Mouse (Mus musculus) lung, postnatal 0 days (tissue): ENCODE data around the gene Sumo3. TPM values are rescaled to one million over a fixed set of nuclear protein-coding genes. Genes with fewer than 3 reads are reported as not detected.

Experiments
- ATAC-seq: fragments of 200-750 bp; cut with Nextera tagmentation; 2 replicates; pipeline ENCODE4 v1.8.0; 2017; ENCODE audit warnings: moderate library complexity
- DNase-seq: peaks from one replicate; pipeline ENCODE4 v3.0.0-alpha.2; 2016; ENCODE audit warnings: low spot score
- H3K27ac ChIP-seq: fragments of 300-500 bp; sonication (generic); 2 replicates; pipeline ENCODE4 v1.5.1; 2014; ENCODE audit warnings: antibody characterized with exemption, mild to moderate bottlenecking, low read length, mixed read lengths
- H3K27me3 ChIP-seq: fragments of 300-500 bp; sonication (generic); replicated peaks from 2 replicates; pipeline ENCODE4 v1.6.1; 2014; ENCODE audit warnings: low read length, mixed read lengths; ENCODE audit not compliant: insufficient read depth
- H3K36me3 ChIP-seq: fragments of 300-500 bp; sonication (generic); 2 replicates; pipeline ENCODE4 v1.6.1; 2014; ENCODE audit warnings: low read length, mixed read lengths; ENCODE audit not compliant: insufficient read depth
- H3K4me1 ChIP-seq: fragments of 300-500 bp; sonication (generic); 2 replicates; pipeline ENCODE4 v1.6.1; 2014; ENCODE audit warnings: antibody characterized with exemption, low read depth, low read length, mixed read lengths; ENCODE audit not compliant: insufficient read depth
- H3K4me2 ChIP-seq: fragments of 300-500 bp; sonication (generic); replicated peaks from 2 replicates; pipeline ENCODE4 v1.6.1; 2014; ENCODE audit warnings: low read depth, mild to moderate bottlenecking, low read length, moderate library complexity, mixed read lengths
- H3K4me3 ChIP-seq: fragments of 300-500 bp; sonication (generic); 2 replicates; pipeline ENCODE4 v1.5.1; 2014; ENCODE audit warnings: low read depth, low read length
- H3K9ac ChIP-seq: fragments of 300-500 bp; sonication (generic); replicated peaks from 2 replicates; pipeline ENCODE4 v1.6.1; 2014; ENCODE audit warnings: low read depth, mild to moderate bottlenecking
- H3K9me3 ChIP-seq: fragments of 300-500 bp; sonication (generic); 2 replicates; pipeline ENCODE4 v1.6.1; 2016; ENCODE audit warnings: low read length, mixed read lengths
- CTCF ChIP-seq: IDR thresholded peaks from 2 replicates; pipeline ENCODE4 v1.5.1; 2016; ENCODE audit warnings: antibody characterized with exemption, mild to moderate bottlenecking
- EP300 ChIP-seq: IDR thresholded peaks from 2 replicates; pipeline ENCODE4 v1.6.1; 2016; ENCODE audit warnings: antibody characterized with exemption, mild to moderate bottlenecking, control low read depth
- WGBS: fragments of 180-500 bp; shearing (Covaris S2); extraction: QIAGEN DNeasy Blood & Tissue Kit; methylation state at CpG from one replicate; pipeline ENCODE4 v1.1.7; 2014; 5-methylcytosine and 5-hydroxymethylcytosine counted together
- polyA plus RNA-seq: library from polyadenylated mRNA; unstranded; fragments of >200 nt; fragmentation: Nextera tagmentation; extraction: Ambion mirVana; gene quantifications from 2 replicates; pipeline ENCODE4 v1.2.1, GENCODE M21; 2015

Gene Sumo3
- polyA plus RNA-seq, 1 experiment from 2014 or later: 209 TPM

- no peaks in the 10 kb centered on the region for H3K9me3 ChIP-seq
- no peak overlapping the region for H3K27ac ChIP-seq
- no peaks in the 10 kb centered on the region for H3K4me1 ChIP-seq
- no peak overlapping the region for H3K9ac ChIP-seq
- ATAC-seq: no peak
- H3K4me2 ChIP-seq: no peak overlapping the region
- 70% methylated on average over 8 of the region's 8 CpGs for WGBS
- no peaks in the 10 kb centered on the region for H3K27me3 ChIP-seq
- TF ChIP-seq EP300 (no peak), CTCF (no peak)
- DNase-seq: no peak
- no peak overlapping the region for H3K4me3 ChIP-seq
- no peaks in the 10 kb centered on the region for H3K36me3 ChIP-seq
Observed at GRCm38 (mm10) chr10:77565005-77565404, 40.9 kb upstream of the Sumo3 start.

GRCm38 (mm10) chr10:77566651-77567050 is 39.2 kb upstream of the Sumo3 start:
- Histone ChIP-seq H3K4me3 (no peak overlapping the region), H3K27me3 (no peaks in the 10 kb centered on the region), H3K9me3 (no peaks in the 10 kb centered on the region), H3K4me2 (no peak overlapping the region), H3K4me1 (no peaks in the 10 kb centered on the region), H3K36me3 (no peaks in the 10 kb centered on the region), H3K27ac (no peak overlapping the region), H3K9ac (no peak overlapping the region)
- peak; percentile 86 for DNase-seq
- peak; percentile 78 for ATAC-seq
- TF ChIP-seq CTCF (peak; percentile 94), EP300 (no peak)
- 32% methylated on average over 8 of the region's 8 CpGs for WGBS

DNA sequence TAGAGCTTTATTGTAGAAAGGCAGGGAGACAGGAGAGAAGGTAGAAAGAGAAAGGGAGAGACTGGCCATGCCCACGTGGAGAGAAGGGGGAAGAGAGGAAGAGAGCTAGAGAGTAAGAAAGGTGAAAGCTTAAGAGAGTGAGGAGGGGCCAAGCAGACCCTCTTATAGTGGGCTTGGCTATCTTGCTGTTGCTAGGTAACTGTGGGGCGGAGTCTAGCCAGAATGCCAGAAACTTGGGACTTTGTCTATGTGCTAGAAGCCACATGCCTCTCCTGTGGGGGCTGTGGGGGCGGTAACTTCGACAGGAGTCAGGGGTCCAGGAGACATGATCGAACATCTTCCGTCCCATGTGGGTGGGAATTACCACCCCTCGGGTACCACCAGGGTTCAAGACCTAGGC is 36.4 kb upstream of the Sumo3 start:
- ATAC-seq (no peak), DNase-seq (no peak)
- Histone ChIP-seq H3K4me2 (no peak overlapping the region), H3K4me3 (no peak overlapping the region), H3K36me3 (no peaks in the 10 kb centered on the region), H3K9me3 (no peaks in the 10 kb centered on the region), H3K27me3 (no peaks in the 10 kb centered on the region), H3K9ac (no peak overlapping the region), H3K4me1 (no peaks in the 10 kb centered on the region), H3K27ac (no peak overlapping the region)
- TF ChIP-seq CTCF (no peak), EP300 (no peak)
- WGBS: 37% methylated on average over 7 of the region's 7 CpGs

- Histone ChIP-seq H3K4me2 (no peak overlapping the region), H3K27ac (no peak overlapping the region)
Observed at GRCm38 (mm10) chr10:77569973-77570658, 35.8 kb upstream of the Sumo3 start.

DNA sequence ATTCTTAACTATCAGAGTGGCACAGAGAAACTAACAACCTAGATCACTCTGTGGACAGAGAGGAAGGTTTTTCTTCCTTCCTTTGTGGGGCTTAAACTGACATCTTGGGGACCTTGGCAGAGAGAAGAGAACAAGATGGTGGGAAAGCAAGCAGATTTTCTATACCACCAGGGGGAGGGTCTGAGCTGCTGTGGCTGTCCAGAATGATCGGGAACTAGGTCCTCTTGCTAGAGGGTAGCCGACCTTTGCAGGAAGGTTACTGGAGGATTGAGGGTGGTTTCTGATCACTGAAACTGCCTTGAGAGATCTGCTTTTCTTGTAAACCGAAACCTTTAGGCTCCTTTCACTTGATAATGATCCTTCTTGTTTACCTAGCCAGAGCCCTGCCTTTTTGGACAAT is 33.7 kb upstream of the Sumo3 start:
- Histone ChIP-seq H3K9me3 (no peaks in the 10 kb centered on the region), H3K4me1 (no peaks in the 10 kb centered on the region), H3K36me3 (no peaks in the 10 kb centered on the region), H3K9ac (no peak overlapping the region), H3K4me3 (no peak overlapping the region), H3K4me2 (no peak overlapping the region), H3K27ac (no peak overlapping the region), H3K27me3 (no peaks in the 10 kb centered on the region)
- DNase-seq (no peak), ATAC-seq (no peak)
- TF ChIP-seq EP300: no peak
- peak; percentile 64 for TF ChIP-seq CTCF
- WGBS: 23% methylated on average over 3 of the region's 3 CpGs

More at GRCm38 (mm10) chr10:77569973-77570658, 35.8 kb upstream of the Sumo3 start:
- DNase-seq (peak; percentile 36), ATAC-seq (peak; percentile 47)
- no peaks in the 10 kb centered on the region for H3K27me3 ChIP-seq
- TF ChIP-seq CTCF: no peak
- TF ChIP-seq EP300: no peak
- H3K9ac ChIP-seq: no peak overlapping the region
- 29% methylated on average over 6 of the region's 6 CpGs for WGBS
- H3K4me3 ChIP-seq: no peak overlapping the region
- H3K4me1 ChIP-seq: no peaks in the 10 kb centered on the region
- no peaks in the 10 kb centered on the region for H3K9me3 ChIP-seq
- no peaks in the 10 kb centered on the region for H3K36me3 ChIP-seq

DNA sequence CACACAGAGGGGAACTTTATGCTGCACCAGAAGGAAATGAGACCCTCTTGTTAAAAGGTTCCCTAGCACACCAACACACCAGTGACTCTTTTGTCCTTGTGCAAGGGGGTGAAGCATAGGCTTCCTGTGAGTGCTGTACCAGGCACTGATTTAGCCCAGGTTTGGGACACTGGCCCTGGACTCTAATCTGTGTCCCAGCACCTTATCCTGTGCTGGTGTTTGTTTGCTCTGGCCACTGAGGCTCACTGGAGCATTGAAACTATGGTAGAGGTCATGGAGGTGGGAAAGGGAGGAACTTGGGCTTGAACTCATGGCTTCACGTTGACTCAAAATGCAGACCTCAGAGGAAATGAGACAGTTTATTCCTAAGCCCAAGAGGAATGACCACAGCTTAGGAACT is 32.7 kb upstream of the Sumo3 start:
- TF ChIP-seq EP300 (no peak), CTCF (no peak)
- no peak overlapping the region for H3K4me2 ChIP-seq
- H3K9me3 ChIP-seq: no peaks in the 10 kb centered on the region
- ATAC-seq: no peak
- H3K27ac ChIP-seq: no peak overlapping the region
- no peak overlapping the region for H3K4me3 ChIP-seq
- no peak overlapping the region for H3K9ac ChIP-seq
- 57% methylated on average over 1 of the region's 1 CpGs for WGBS
- H3K27me3 ChIP-seq: no peaks in the 10 kb centered on the region
- DNase-seq: no peak
- H3K36me3 ChIP-seq: no peaks in the 10 kb centered on the region
- H3K4me1 ChIP-seq: no peaks in the 10 kb centered on the region
